Mouse (Mus musculus) skeletal muscle tissue, adult 2 months (tissue): ENCODE measurements around the gene Stat5b.
A peak's percentile ranks its signal among the peaks of the same experiment; 100 is the strongest.

Experiments used
- DNase-seq: peaks from one replicate; pipeline ENCODE4 v3.0.0-alpha.2; 2012; ENCODE audit warnings: low read depth, low spot score

Stat5b gene

GRCm38 (mm10) chr11:100770646-100771408 lies 79.7 kb downstream of the Stat5b start, which contains the start of gene Ghdc:
Gene Ghdc, minus strand, starts transcription at chr11:100770957.
- peak; percentile 73 for DNase-seq

GRCm38 (mm10) chr11:100769980-100770379 lies 80.5 kb downstream of the Stat5b start:
- DNase-seq, result no peak

- DNase-seq, result no peak
These were observed 82.7 kb downstream of the Stat5b start for GRCm38 (mm10) chr11:100767871-100768270.

GRCm38 (mm10) chr11:100766726-100767125 lies 83.8 kb downstream of the Stat5b start:
- DNase-seq, result no peak

- DNase-seq, result no peak
These were observed 87.7 kb downstream of the Stat5b start, which contains the start of gene Hcrt for GRCm38 (mm10) chr11:100762831-100763230. Gene Hcrt, minus strand, starts transcription at chr11:100762931.

- DNase-seq, result peak; percentile 75
These were observed 88.9 kb downstream of the Stat5b start for GRCm38 (mm10) chr11:100761547-100762045.

GRCm38 (mm10) chr11:100759611-100760233 lies 90.8 kb downstream of the Stat5b start, which contains the start of gene Kcnh4:
Gene Kcnh4, minus strand, starts transcription at chr11:100759942.
- no peak for DNase-seq

GRCm38 (mm10) chr11:100758707-100759610 lies 91.6 kb downstream of the Stat5b start:
- no peak for DNase-seq

- DNase-seq, result no peak
These were observed 93.0 kb downstream of the Stat5b start for GRCm38 (mm10) chr11:100757566-100757965.

GRCm38 (mm10) chr11:100756476-100756875 lies 94.0 kb downstream of the Stat5b start:
- DNase-seq, result no peak

GRCm38 (mm10) chr11:100754693-100755057 lies 95.8 kb downstream of the Stat5b start:
- no peak for DNase-seq

- no peak for DNase-seq
These were observed 96.4 kb downstream of the Stat5b start for GRCm38 (mm10) chr11:100754021-100754692.

- no peak for DNase-seq
These were observed 98.2 kb downstream of the Stat5b start for GRCm38 (mm10) chr11:100752294-100752693.

GRCm38 (mm10) chr11:100750127-100750526 lies 100.4 kb downstream of the Stat5b start:
- DNase-seq, result no peak

- DNase-seq, result no peak
These were observed 101.1 kb downstream of the Stat5b start for GRCm38 (mm10) chr11:100749469-100749868.

GRCm38 (mm10) chr11:100748620-100749019 lies 101.9 kb downstream of the Stat5b start:
- DNase-seq, result no peak

- no peak for DNase-seq
These were observed 103.4 kb downstream of the Stat5b start for GRCm38 (mm10) chr11:100747114-100747513.

GRCm38 (mm10) chr11:100746546-100746945 lies 104.0 kb downstream of the Stat5b start:
- DNase-seq, result no peak

GRCm38 (mm10) chr11:100745085-100745484 lies 105.4 kb downstream of the Stat5b start:
- no peak for DNase-seq

GRCm38 (mm10) chr11:100741348-100741747 lies 109.2 kb downstream of the Stat5b start:
- DNase-seq, result no peak

GRCm38 (mm10) chr11:100738749-100739148 lies 111.8 kb downstream of the Stat5b start:
- DNase-seq, result no peak
